Mouse (Mus musculus): ENCODE data around the gene Hoxd9. TPM values are rescaled to one million over a fixed set of nuclear protein-coding genes. Genes with fewer than 3 reads are reported as not detected.

Hoxd9 gene
- polyA plus RNA-seq (2015; fragmentation: Nextera tagmentation; extraction: Ambion mirVana): not detected in 2 replicates

GRCm38 (mm10) chr2:74697567-74698121, at the start of gene Hoxd9:
Gene Hoxd9 (plus strand): TSS chr2:74697727.
- Histone ChIP-seq H3K9me3 (ENCODE audit: control insufficient read depth, low read length) (no peaks in the 10 kb centered on the region), H3K4me2 (ENCODE audit: low read length) (peak within 1 kb of the TSS; percentile 50), H3K4me3 (replicated peaks; ENCODE audit: low read length) (peak within 1 kb of the TSS; percentile 28), H3K36me3 (ENCODE audit: control insufficient read depth, insufficient read depth) (no peaks in the 10 kb centered on the region), H3K4me1 (replicated peaks; ENCODE audit: control insufficient read depth, insufficient read depth, low read length) (peaks cover 11% of the 10 kb centered on the region), H3K27ac (ENCODE audit: low read length) (no peak within 1 kb of the TSS), H3K9ac (replicated peaks; ENCODE audit: low read depth, low read length) (no peak within 1 kb of the TSS), H3K27me3 (replicated peaks; ENCODE audit: control insufficient read depth, insufficient read depth, low read length) (peaks cover 91% of the 10 kb centered on the region)
- ATAC-seq: peak; percentile 66; the same call in 1 of the 2 replicates
- under 1% methylated on average over 43 of the region's 43 CpGs for WGBS

- Histone ChIP-seq H3K36me3 (ENCODE audit: control insufficient read depth, insufficient read depth) (no peaks in the 10 kb centered on the region), H3K9me3 (ENCODE audit: control insufficient read depth, low read length) (no peaks in the 10 kb centered on the region), H3K9ac (replicated peaks; ENCODE audit: low read depth, low read length) (no peak overlapping the region), H3K27me3 (replicated peaks; ENCODE audit: control insufficient read depth, insufficient read depth, low read length) (peaks cover 71% of the 10 kb centered on the region), H3K4me3 (replicated peaks; ENCODE audit: low read length) (no peak overlapping the region), H3K27ac (ENCODE audit: low read length) (no peak overlapping the region), H3K4me2 (ENCODE audit: low read length) (no peak overlapping the region), H3K4me1 (replicated peaks; ENCODE audit: control insufficient read depth, insufficient read depth, low read length) (peaks cover 7% of the 10 kb centered on the region)
- whole genome bisulfite sequencing: 46% methylated on average over 2 of the region's 2 CpGs
- ATAC-seq: no peak
Measured at GRCm38 (mm10) chr2:74652996-74653340, 44.6 kb upstream of the Hoxd9 start.

DNA sequence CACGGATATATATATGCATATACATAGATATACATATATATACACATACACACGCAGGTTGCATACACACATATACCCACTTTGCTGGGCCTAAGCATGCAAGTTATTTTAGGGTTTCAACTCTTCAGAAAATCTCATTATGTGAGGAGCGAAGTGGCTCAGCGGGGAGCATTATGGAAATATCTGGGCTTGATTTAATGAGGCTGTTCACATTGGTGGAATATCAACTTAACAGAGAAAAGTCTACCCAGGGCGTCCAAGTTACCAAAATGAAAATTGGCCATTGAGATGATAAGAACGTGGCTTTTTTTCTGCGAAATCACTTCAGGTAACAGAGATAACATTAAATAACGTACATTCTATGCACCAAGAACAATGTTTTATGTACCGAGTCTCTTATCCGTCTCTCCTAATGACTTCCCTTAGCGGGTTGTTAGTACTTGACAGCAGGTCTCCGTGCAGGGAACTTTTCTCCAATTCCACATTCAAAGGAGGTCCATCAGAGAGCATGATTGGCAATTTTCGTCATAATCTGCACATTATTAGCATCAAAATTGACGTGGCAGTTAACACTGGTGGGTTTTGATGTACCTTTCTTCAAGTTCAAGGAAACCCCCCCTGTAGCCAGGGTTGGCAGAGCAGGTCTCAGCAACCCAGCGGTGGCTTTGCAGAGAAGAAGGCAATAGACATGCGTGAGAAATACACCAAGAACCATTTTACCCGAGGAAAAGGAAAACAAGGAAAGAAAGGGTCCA, 43.6 kb upstream of the Hoxd9 start:
- no peak overlapping the region for H3K4me2 ChIP-seq (ENCODE audit: low read length)
- H3K27ac ChIP-seq (ENCODE audit: low read length): no peak overlapping the region
- H3K36me3 ChIP-seq (ENCODE audit: control insufficient read depth, insufficient read depth): no peaks in the 10 kb centered on the region
- no peaks in the 10 kb centered on the region for H3K9me3 ChIP-seq (ENCODE audit: control insufficient read depth, low read length)
- no peak overlapping the region for H3K9ac ChIP-seq (replicated peaks; ENCODE audit: low read depth, low read length)
- peaks cover 7% of the 10 kb centered on the region for H3K4me1 ChIP-seq (replicated peaks; ENCODE audit: control insufficient read depth, insufficient read depth, low read length)
- 9% methylated on average over 17 of the region's 17 CpGs for WGBS
- no peak for ATAC-seq
- peaks cover 63% of the 10 kb centered on the region for H3K27me3 ChIP-seq (replicated peaks; ENCODE audit: control insufficient read depth, insufficient read depth, low read length)
- H3K4me3 ChIP-seq (replicated peaks; ENCODE audit: low read length): no peak overlapping the region

GRCm38 (mm10) chr2:74654743-74655419, 42.6 kb upstream of the Hoxd9 start:
- H3K36me3 ChIP-seq (ENCODE audit: control insufficient read depth, insufficient read depth): no peaks in the 10 kb centered on the region
- peaks cover 7% of the 10 kb centered on the region for H3K4me1 ChIP-seq (replicated peaks; ENCODE audit: control insufficient read depth, insufficient read depth, low read length)
- no peak for ATAC-seq
- H3K27me3 ChIP-seq (replicated peaks; ENCODE audit: control insufficient read depth, insufficient read depth, low read length): peaks cover 57% of the 10 kb centered on the region
- no peak overlapping the region for H3K4me2 ChIP-seq (ENCODE audit: low read length)
- H3K4me3 ChIP-seq (replicated peaks; ENCODE audit: low read length): no peak overlapping the region
- H3K9ac ChIP-seq (replicated peaks; ENCODE audit: low read depth, low read length): no peak overlapping the region
- no peak overlapping the region for H3K27ac ChIP-seq (ENCODE audit: low read length)
- 3% methylated on average over 20 of the region's 20 CpGs for WGBS
- H3K9me3 ChIP-seq (ENCODE audit: control insufficient read depth, low read length): no peaks in the 10 kb centered on the region

GRCm38 (mm10) chr2:74655420-74655781, 42.1 kb upstream of the Hoxd9 start:
- H3K4me3 ChIP-seq (replicated peaks; ENCODE audit: low read length): peak overlapping the region; percentile 24
- no peaks in the 10 kb centered on the region for H3K36me3 ChIP-seq (ENCODE audit: control insufficient read depth, insufficient read depth)
- H3K9ac ChIP-seq (replicated peaks; ENCODE audit: low read depth, low read length): no peak overlapping the region
- H3K4me1 ChIP-seq (replicated peaks; ENCODE audit: control insufficient read depth, insufficient read depth, low read length): peaks cover 7% of the 10 kb centered on the region
- no peaks in the 10 kb centered on the region for H3K9me3 ChIP-seq (ENCODE audit: control insufficient read depth, low read length)
- H3K27me3 ChIP-seq (replicated peaks; ENCODE audit: control insufficient read depth, insufficient read depth, low read length): peaks cover 53% of the 10 kb centered on the region
- H3K27ac ChIP-seq (ENCODE audit: low read length): no peak overlapping the region
- peak overlapping the region; percentile 39 for H3K4me2 ChIP-seq (ENCODE audit: low read length)
- under 1% methylated on average over 34 of the region's 47 CpGs for WGBS
- no peak; the same call in 1 of the 2 replicates for ATAC-seq

DNA sequence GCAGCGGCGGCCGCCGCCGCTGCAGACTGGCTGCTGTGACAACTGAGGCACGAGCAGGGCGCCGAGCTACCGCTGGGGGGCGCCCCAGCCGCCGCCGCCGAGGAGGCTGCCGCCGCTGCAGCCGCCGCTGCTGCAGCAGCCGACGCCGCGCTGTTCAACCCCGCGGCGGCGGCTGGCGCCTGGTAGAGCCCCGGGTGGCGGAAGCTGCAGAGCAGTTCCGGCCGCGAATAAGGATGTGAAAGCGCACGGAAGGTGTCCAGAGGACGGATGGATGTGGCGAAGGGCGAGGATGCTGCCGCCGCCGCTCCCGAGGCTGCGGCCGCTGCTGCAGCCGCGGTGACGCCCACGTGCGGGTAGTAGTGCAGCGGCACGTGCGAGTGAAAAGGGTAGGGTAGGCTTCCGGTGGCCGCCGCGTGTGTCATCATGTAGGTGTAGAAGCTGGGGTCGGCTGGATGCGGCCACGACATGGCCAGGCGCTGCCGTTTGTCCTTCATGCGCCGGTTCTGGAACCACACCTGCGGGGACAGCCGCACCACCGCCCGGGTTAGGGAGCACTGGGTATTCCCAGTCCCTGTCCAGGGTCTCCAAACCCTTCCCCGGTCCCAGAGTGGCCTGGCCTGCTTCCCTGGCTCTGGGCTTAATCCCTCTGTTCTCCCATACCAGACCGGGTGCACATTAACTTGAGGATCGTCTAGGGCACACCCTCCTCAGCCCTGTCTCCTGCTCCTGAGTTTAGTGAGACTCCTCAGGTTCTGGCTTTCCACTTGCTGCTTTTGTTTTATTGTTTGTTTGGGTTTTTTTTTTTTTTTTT, 41.5 kb upstream of the Hoxd9 start:
- Histone ChIP-seq H3K27me3 (replicated peaks; ENCODE audit: control insufficient read depth, insufficient read depth, low read length) (peaks cover 55% of the 10 kb centered on the region), H3K9ac (replicated peaks; ENCODE audit: low read depth, low read length) (no peak overlapping the region), H3K27ac (ENCODE audit: low read length) (no peak overlapping the region), H3K4me1 (replicated peaks; ENCODE audit: control insufficient read depth, insufficient read depth, low read length) (peaks cover 7% of the 10 kb centered on the region), H3K4me2 (ENCODE audit: low read length) (peak overlapping the region; percentile 39), H3K4me3 (replicated peaks; ENCODE audit: low read length) (peak overlapping the region; percentile 24), H3K9me3 (ENCODE audit: control insufficient read depth, low read length) (no peaks in the 10 kb centered on the region), H3K36me3 (ENCODE audit: control insufficient read depth, insufficient read depth) (no peaks in the 10 kb centered on the region)
- no peak; the same call in 1 of the 2 replicates for ATAC-seq
- WGBS: under 1% methylated on average over 67 of the region's 69 CpGs

- no peak overlapping the region for H3K4me3 ChIP-seq (replicated peaks; ENCODE audit: low read length)
- peaks cover 7% of the 10 kb centered on the region for H3K4me1 ChIP-seq (replicated peaks; ENCODE audit: control insufficient read depth, insufficient read depth, low read length)
- no peak overlapping the region for H3K4me2 ChIP-seq (ENCODE audit: low read length)
- no peak for ATAC-seq
- H3K27ac ChIP-seq (ENCODE audit: low read length): no peak overlapping the region
- H3K27me3 ChIP-seq (replicated peaks; ENCODE audit: control insufficient read depth, insufficient read depth, low read length): peaks cover 58% of the 10 kb centered on the region
- 3% methylated on average over 4 of the region's 4 CpGs for WGBS
- no peak overlapping the region for H3K9ac ChIP-seq (replicated peaks; ENCODE audit: low read depth, low read length)
- H3K36me3 ChIP-seq (ENCODE audit: control insufficient read depth, insufficient read depth): no peaks in the 10 kb centered on the region
- no peaks in the 10 kb centered on the region for H3K9me3 ChIP-seq (ENCODE audit: control insufficient read depth, low read length)
Measured at GRCm38 (mm10) chr2:74656632-74657021, 40.9 kb upstream of the Hoxd9 start.

- H3K4me2 ChIP-seq (ENCODE audit: low read length): no peak overlapping the region
- H3K27ac ChIP-seq (ENCODE audit: low read length): no peak overlapping the region
- H3K4me3 ChIP-seq (replicated peaks; ENCODE audit: low read length): no peak overlapping the region
- no peak; the same call in 1 of the 2 replicates for ATAC-seq
- H3K9me3 ChIP-seq (ENCODE audit: control insufficient read depth, low read length): no peaks in the 10 kb centered on the region
- 3% methylated on average over 62 of the region's 62 CpGs for WGBS
- H3K4me1 ChIP-seq (replicated peaks; ENCODE audit: control insufficient read depth, insufficient read depth, low read length): peaks cover 7% of the 10 kb centered on the region
- no peaks in the 10 kb centered on the region for H3K36me3 ChIP-seq (ENCODE audit: control insufficient read depth, insufficient read depth)
- H3K27me3 ChIP-seq (replicated peaks; ENCODE audit: control insufficient read depth, insufficient read depth, low read length): peaks cover 56% of the 10 kb centered on the region
- H3K9ac ChIP-seq (replicated peaks; ENCODE audit: low read depth, low read length): no peak overlapping the region
Measured at GRCm38 (mm10) chr2:74657251-74658023, 40.1 kb upstream of the Hoxd9 start.
